Mouse (Mus musculus): ENCODE results near the gene Mrpl30.
A peak's percentile ranks its signal among the peaks of the same experiment; 100 is the strongest.

Gene Mrpl30

DNA sequence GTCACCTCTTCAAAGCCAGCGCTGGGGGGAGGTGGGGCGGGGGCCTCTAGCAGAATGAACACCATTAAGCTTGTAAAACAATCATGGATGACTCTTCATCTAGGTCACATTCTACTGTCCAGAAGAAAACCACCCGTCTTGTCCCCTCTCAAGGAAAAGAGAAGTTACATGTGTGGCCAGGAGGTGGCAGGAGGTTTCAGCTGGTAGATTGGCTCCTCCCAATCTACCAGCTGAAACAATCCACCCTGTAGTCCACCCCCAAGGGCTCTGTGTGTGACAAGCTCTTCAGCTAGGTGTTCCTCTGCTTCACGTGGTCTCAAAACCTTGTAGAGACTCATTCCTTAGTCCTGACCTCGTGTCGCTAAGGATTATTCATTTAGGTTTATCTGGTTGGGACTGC, 12.9 kb downstream of the Mrpl30 start:
- DNase-seq: peak; percentile 38

DNA sequence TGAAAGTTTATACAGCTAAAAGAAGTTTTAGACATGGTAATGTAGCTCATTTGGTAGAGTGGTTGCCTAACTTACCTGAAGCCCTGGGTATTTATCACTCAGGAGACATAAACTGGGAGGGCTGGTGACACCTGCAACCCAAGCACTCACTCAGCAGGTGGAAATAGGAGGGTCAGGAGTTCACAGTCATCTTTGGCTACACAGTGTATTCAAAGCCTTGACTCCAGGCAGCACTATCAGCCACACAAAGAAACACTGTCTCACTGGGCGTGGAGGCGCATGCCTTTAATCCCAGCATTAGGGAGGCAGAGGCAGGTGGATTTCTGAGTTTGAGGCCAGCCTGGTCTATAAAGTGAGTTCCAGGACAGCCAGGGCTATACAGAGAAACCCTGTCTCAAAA, 22.5 kb downstream of the Mrpl30 start:
- DNase-seq: no peak

DNA sequence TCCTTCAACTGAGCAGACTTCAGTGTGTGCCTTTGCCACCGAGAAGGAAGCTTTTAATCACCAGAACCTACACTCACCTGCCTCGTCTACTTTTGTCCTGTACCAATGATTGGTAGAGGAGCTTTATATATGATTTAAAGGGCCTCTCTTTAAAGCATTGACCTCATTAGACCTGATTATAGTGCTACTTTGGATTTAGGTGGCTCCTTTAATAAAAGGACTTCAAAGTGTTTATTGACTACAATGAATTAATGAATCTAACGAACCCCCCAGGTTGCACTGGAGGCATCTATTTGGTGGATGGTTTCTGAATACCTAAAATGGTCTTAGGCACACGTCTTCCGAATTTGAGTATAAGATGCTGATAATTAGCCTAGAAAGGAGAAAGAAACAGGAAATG, 26.1 kb downstream of the Mrpl30 start, which contains the start of gene Lyg2:
Gene Lyg2 (minus strand): TSS at position 101 of the 400 bp plus-strand sequence.
- no peak for DNase-seq

DNA sequence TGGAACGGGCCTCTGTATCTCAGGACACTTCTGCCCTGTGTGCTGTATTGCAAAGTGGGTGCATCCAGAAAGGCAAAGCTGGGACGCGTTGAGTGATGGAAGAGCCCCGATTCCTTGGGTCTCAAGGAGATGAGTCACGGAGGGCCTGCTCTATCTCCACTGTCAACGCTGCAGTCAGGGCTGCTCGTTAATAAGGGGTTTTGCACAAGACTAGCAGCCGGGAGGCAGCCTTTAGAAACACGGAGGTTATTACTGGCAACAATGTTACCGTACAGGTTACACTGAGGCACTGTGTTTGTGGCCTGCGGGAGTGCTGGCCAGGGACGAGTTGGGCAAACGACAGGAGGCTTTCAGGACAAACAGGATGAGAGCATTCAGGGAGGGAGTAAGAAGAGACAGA, 27.4 kb downstream of the Mrpl30 start:
- no peak for DNase-seq

DNA sequence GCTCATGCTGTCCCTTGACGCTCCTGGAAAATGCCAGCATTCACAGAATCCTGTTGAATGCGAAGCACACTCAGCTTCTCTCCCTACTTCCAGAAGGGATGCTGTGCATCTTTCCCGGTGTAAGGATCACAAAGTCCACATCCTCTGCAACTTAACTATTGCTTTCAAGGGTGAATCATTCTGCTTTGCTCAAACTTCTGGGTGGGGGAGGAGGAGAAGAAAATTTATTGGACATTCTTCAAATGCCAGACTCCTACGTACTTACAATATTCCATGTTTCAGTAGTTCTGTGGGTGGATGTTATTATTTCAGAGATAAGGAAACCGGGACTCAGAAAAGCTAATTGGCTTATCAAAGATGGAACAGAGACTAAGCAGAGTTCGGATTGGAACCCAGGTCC, 27.8 kb downstream of the Mrpl30 start:
- DNase-seq: no peak

DNA sequence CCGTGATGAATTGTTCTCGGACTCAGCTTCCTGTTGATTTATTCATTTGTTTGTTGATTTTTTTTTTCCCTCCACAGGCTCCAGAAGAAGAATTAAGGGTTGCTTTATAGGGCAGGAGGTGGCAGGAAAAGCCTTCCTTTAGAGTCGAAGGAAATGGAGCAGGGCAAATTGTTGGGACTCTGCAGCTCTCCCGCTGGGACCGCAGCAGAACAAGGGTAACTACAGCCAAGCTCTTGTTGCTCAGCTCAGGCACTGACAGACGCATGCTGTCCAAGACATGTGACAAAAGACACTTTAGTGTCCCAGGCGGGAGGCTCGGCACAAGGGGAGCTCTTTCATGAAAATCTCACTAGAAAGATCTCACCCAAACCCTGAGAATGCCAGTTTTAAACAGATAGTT, 32.3 kb downstream of the Mrpl30 start:
- no peak for DNase-seq

DNA sequence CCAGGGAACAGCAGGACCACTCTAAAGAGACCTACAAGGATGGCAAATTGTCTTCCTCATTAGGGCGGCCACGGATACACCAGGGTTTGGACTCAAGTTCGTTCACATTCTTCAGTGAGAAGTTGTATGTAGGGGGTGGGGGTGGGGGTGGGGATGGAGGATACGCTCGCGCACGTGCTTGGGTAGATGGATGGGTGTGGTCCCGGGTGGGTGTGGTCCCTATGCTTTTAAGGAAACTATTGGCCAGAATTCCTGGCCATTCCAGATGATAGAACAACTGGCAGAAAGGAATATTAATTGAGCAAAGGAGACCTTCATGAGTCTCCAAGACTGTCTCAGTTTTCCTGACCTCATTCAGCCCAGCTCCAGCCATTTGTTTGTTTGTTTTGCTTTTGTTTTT, 35.7 kb downstream of the Mrpl30 start:
- DNase-seq: no peak

DNA sequence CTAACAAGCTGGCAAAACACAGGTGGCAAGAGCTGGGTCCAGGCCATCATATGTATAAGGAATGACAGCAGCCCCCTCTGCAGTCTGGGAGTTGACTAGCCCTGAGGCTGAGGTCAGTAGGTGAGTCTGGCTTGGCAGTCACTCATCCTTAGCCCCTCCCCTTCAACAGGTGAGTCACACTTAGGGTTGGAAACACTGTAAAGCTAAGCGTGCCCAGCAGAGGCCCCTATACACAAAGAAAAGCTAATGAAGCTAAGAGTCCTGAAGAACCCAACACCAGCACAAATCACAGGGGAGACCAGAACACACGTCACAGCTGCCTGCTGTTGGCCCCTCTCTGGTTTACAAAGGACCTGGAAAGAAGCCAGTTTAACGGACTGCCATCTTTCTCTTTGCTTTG, 41.5 kb downstream of the Mrpl30 start:
- peak; percentile 70 for DNase-seq

All from lung, postnatal 36 days (tissue).